Mouse (Mus musculus): ENCODE measurements around the gene Adgrv1. TPM values are rescaled to one million over a fixed set of nuclear protein-coding genes. Genes with fewer than 3 reads are reported as not detected.
A peak's percentile ranks its signal among the peaks of the same experiment; 100 is the strongest.

Gene Adgrv1
- total RNA-seq, 2 experiments from 2014 or later: 1.5 to 1.9 TPM

DNA sequence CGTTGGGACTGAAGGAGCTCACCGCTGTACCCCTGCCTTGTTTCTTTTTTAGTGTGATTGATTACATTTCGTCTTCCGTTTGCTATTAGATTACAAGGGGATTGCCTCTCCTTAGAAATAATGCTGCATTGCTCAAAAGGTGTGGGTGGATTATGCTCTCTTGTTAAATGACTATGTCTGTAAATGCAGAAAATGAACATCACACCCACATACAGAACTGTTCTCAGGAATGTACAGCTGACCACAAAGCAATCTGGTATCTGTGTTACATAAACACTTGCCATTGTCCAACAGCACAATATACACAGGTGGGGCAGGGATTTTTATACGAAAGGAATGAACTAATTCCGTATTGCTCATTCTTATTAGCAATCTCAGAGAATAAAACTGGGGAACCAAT is 465.5 kb downstream of the Adgrv1 start:
- no peak for DNase-seq (ENCODE audit: low spot score in 2 of 2)

- DNase-seq (ENCODE audit: low spot score in 2 of 2): no peak
Observed at GRCm38 (mm10) chr13:81159808-81160207, 473.1 kb downstream of the Adgrv1 start.

DNA sequence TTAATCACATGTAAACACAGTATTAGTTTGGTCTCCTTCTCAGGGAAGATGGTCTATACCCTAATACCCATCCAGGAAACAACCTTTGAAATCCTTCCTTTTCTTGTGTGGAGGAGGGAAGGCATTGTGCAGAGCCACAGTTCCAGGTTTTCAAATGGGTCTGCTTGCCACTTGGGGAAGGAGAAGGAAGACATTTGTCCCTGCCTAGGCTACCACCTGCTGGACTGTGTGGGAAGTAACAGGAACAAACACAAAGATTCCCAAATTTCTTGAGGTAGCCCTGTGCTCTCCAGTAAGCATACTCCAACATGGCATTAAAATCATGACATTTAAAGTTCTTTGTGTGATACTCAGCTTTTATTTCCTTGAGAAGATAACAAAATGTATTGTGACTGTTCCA is 477.6 kb downstream of the Adgrv1 start:
- DNase-seq (ENCODE audit: low spot score in 2 of 2): peak; percentile 29 to 33

- no peak for DNase-seq (ENCODE audit: low spot score in 2 of 2)
Observed at GRCm38 (mm10) chr13:81144434-81144833, 488.5 kb downstream of the Adgrv1 start.

- no peak for DNase-seq (ENCODE audit: low spot score in 2 of 2)
Observed at GRCm38 (mm10) chr13:81142268-81142884, 490.6 kb downstream of the Adgrv1 start.

DNA sequence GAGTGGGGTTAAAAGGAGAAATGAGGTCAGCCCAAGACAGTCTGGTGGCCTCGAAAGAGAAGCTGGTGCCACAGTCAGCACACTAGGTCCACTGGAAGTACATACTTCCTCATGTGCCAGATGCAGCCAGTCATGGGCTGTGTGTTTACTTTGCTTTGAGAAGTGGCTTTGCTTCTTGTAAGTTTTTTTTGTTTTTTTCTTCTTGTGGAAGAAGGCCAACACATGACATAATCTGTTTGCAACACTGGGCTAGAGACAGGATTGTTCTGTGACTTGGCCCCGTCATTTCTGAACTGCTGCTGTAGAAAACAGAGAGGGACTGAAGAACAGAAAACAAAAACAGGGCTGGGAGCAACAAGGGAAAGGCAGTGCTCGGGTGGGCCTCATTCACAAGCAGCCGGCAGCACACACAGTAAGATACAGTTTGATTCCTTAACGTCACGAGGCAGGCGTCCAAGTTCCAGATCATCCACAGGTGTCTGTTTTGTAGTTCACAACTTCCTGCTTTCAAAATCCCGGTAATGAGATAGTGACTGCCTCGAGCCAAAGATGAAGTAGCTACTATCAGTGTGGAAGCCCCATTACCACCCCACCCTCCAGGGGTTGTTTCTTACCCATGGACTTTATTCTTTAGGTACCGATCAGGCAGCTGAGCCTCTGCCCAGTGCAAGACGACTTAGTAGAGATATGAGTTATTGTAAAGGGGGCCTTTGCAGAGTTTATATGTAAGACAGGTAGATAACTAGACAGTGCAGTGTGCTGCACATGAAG is 496.1 kb downstream of the Adgrv1 start:
- peak in 1 of 2 experiments; percentile 25 for DNase-seq (ENCODE audit: low spot score in 2 of 2)

- DNase-seq (ENCODE audit: low spot score in 2 of 2): no peak
Observed at GRCm38 (mm10) chr13:81135953-81136352, 497.0 kb downstream of the Adgrv1 start.

DNA sequence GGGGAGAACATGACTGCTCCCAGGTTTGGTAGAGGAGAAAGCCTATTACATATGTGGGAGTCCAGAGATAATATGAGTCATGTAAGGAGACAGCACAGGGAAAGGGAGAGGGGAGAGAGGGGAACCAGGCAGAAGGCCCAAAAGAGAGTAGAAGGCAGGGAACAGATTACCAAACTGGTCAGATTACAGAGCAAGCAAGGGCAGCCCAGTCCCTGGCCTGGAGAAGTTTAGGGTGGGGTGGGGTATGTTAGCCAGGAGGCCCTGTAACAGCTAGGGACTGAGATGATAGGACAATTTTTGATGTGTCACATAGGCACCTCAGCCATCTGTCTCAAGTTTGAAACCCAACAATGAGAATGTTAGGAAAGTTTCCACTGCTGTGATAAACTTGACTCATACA is 498.5 kb downstream of the Adgrv1 start:
- DNase-seq (ENCODE audit: low spot score in 2 of 2): no peak

DNA sequence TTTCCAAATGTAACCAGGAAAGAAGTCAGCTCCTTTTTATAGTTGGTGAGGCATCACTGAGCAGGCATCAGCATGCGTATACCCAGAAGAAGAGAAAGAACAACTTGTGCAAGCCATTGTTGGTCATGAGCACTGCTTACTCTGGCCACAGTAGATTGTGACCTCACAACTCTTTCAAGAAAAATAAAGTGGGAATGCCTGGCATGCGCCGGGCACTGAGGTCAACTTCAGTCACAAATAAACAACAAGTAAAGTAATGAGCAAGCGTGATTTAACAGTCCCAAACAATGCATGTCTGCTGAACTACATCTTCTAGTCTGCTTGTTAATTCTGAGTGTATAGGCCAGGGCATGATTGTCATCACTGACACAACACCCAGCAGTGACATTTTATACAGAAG is 499.6 kb downstream of the Adgrv1 start:
- no peak for DNase-seq (ENCODE audit: low spot score in 2 of 2)

- DNase-seq (ENCODE audit: low spot score in 2 of 2): no peak
Observed at GRCm38 (mm10) chr13:81132691-81133090, 500.3 kb downstream of the Adgrv1 start.

DNA sequence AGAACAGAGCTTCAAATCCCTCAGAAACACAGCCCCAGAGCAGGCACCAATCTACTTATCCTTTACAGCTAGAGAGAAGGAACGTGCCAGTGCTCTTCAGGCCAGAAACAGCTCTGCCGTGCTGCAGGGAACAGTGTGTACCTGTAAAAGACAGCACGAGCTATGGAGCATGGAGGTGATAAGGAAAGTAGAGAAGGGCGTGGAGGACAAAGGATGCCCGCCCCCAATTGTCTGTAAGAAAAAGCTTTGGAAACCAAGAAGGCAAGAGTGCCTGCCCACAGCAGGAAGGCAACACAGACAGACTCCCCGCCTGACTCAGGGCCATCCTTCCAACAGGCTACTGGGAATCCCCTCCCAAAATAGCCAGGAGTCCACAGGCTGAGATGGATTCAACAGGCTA is 501.1 kb downstream of the Adgrv1 start:
- DNase-seq (ENCODE audit: low spot score in 2 of 2): no peak

- no peak for DNase-seq (ENCODE audit: low spot score in 2 of 2)
Observed at GRCm38 (mm10) chr13:81130742-81131524, 502.0 kb downstream of the Adgrv1 start.

DNA sequence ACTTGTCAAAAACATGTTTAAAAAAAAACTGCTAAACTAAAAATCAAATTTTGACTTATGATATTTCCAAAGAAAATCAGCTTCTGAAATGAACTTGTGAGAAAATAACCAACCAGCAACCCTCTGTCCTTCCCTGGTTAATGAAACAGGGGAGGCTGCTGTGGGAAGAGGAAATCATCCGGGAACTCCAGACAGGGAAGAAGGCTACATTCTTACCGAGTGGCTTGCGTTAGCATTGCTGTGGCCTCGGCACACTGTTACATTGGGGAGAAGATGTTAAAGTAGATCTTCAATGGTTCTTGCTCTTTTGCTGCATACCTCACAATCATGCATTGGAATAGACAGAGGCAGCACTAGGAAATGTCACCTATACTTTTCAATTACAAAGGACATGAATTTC is 507.1 kb downstream of the Adgrv1 start:
- no peak for DNase-seq (ENCODE audit: low spot score in 2 of 2)

DNA sequence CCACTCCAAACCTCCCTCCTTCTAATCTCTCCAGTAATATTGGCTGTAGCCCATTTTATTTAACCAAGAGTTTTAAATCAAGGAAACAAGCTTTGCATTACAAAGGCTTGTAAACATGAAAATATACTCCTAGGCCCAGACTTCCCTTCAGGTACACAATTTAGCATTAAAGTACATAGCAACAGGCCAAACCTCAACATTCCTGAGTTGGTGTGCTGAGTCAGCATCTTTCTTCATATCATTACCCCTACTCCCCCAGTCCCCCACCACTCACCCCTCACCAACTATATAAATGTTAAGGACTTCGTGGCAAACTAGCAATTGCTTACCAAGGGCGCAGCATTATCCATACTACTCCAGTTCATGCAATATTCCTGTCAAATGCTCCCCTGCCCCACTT is 510.7 kb downstream of the Adgrv1 start:
- no peak for DNase-seq (ENCODE audit: low spot score in 2 of 2)

DNA sequence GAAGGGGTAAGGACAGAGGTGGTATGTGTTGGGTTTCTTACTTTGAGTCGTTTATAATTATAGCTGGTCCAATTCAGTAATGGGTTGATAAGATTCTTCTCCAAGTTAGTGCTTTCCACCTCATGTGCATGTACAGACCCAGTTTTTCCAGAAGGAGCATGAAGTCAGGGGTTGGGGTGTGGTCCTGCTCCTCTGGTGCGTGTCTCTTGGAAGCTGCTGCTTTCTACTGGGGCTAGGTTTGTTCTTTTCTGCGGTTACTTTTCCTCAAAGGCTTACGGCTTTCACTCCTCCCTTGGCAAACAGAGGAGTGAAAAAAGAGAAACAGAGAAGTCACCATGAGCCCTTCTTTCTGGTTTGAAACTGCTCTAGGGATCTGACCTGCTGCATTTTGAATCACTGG is 522.5 kb downstream of the Adgrv1 start:
- DNase-seq (ENCODE audit: low spot score in 2 of 2): no peak

GRCm38 (mm10) chr13:81109676-81110075 is 523.3 kb downstream of the Adgrv1 start:
- no peak for DNase-seq (ENCODE audit: low spot score in 2 of 2)

GRCm38 (mm10) chr13:81108526-81109302 is 524.2 kb downstream of the Adgrv1 start:
- no peak for DNase-seq (ENCODE audit: low spot score in 2 of 2)

DNA sequence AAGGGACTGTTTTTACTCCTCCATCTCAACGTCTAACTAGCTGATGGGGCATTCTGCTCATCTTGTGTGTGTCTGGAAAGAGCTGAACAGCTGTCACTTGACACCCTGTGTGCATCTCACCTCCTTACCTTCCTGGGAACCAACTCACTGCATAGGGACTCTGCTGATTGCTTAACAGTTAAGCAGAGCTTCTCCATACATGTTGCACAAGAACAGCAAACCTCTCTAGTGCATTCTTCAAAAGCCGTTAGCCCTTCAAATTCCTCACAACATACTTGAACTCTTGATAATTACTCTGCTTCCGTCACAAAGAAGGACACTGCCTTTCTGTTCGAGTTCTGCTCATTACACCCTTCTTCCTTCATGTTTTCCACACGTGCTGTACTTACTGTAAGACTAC is 525.5 kb downstream of the Adgrv1 start:
- DNase-seq (ENCODE audit: low spot score in 2 of 2): no peak

DNA sequence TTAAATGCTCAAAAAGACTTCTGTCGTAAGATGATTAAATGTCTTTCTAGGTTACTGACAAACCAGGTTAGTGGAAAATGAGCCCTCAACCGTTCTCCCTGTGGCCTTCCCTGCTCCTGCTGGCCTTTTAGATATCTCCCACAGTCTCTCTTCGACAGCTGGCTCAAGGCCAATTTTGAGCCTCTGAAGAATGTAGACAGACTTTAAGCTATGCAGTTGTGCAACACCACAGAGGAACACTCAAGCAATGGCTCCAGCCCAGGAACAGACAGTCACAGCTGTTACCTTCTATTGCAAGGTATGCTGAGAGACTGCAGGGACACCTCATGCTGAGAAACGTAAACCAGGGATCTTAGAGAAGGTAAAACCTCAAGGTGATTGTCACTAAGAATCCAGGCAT is 529.2 kb downstream of the Adgrv1 start:
- DNase-seq (ENCODE audit: low spot score in 2 of 2): peak; percentile 20 to 47

DNA sequence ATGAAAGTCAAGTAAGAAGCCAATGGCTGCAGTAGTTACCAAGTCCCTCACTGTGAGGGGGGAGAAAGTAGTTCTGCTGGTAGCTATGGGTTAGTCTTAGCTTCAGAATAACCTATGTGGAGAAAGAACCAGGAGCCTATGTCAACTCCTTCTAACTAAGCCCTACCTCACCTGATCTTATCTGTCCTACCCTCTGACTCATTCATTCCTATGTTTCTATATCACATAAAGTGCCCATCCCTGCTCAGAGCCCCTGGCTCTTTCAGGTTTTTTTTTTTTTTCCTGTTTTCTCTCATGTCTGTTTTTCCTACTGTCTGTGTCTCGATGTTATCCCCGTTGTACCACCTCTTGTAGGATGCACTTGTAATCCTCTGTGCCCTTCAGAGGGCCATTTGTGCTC is 536.5 kb downstream of the Adgrv1 start:
- no peak for DNase-seq (ENCODE audit: low spot score in 2 of 2)

DNA sequence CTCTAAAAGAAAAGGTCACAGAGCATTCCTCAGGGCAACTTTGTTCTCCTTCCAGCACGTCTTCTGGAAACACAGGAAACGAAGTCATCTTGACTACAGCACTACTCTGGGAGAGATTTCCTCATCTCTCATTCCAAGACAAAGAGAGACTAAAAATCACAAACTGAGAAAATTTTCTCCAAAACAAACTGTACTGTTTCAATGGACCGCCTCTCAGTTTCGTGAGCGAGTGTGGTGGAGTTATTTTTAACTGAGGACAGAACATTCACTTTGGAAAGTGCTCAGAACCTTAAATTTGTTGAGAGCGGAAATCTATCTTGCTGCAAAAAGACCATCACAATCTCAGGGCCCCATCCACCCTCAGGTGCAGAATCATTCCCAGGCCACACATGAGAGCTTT is 538.4 kb downstream of the Adgrv1 start:
- DNase-seq (ENCODE audit: low spot score in 2 of 2): no peak

Measured in adrenal gland, adult 18-20 months (tissue).